Mouse (Mus musculus) liver, embryonic 13.5 days (tissue): ENCODE measurements around the gene Dcpp2. TPM values are rescaled to one million over a fixed set of nuclear protein-coding genes. Genes with fewer than 3 reads are reported as not detected.
"Not testable (repeated sequence)": the region's sequence is repeated elsewhere in the genome, so short reads cannot be mapped to it uniquely, and the experiment has no call there.

Experiments used
- ATAC-seq: fragments of 200-750 bp; cut with Nextera tagmentation; 2 replicates; pipeline ENCODE4 v1.8.0; 2017; ENCODE audit warnings: low read depth, mild to moderate bottlenecking, moderate number of reproducible peaks, moderate library complexity
- DNase-seq: peaks from one replicate; pipeline ENCODE4 v3.0.0; 2022
- H3K27ac ChIP-seq: fragments of 300-500 bp; sonication (generic); 2 replicates; pipeline ENCODE4 v1.5.1; 2015; ENCODE audit warnings: moderate library complexity, mild to moderate bottlenecking, inconsistent platforms
- H3K27me3 ChIP-seq: fragments of 300-500 bp; sonication (generic); 2 replicates; pipeline ENCODE4 v1.6.1; 2015; ENCODE audit warnings: mild to moderate bottlenecking, inconsistent platforms
- H3K36me3 ChIP-seq: fragments of 300-500 bp; sonication (generic); 2 replicates; pipeline ENCODE4 v1.6.1; 2015; ENCODE audit warnings: mild to moderate bottlenecking, inconsistent platforms
- H3K4me1 ChIP-seq: fragments of 300-500 bp; sonication (generic); replicated peaks from 2 replicates; pipeline ENCODE4 v1.6.1; 2015; ENCODE audit warnings: inconsistent platforms
- H3K4me2 ChIP-seq: fragments of 300-500 bp; sonication (generic); 2 replicates; pipeline ENCODE4 v1.6.1; 2015; ENCODE audit warnings: inconsistent platforms, mild to moderate bottlenecking, moderate library complexity
- H3K4me3 ChIP-seq: fragments of 300-500 bp; sonication (generic); replicated peaks from 2 replicates; pipeline ENCODE4 v1.5.1; 2015; ENCODE audit warnings: mild to moderate bottlenecking, inconsistent platforms
- H3K9ac ChIP-seq: fragments of 300-500 bp; sonication (generic); 2 replicates; pipeline ENCODE4 v1.6.1; 2015; ENCODE audit warnings: mild to moderate bottlenecking, inconsistent platforms
- H3K9me3 ChIP-seq: fragments of 300-500 bp; sonication (generic); replicated peaks from 2 replicates; pipeline ENCODE4 v1.6.1; 2016; ENCODE audit warnings: inconsistent platforms
- WGBS: fragments of 180-500 bp; shearing (Covaris S2); methylation state at CpG from one replicate; pipeline ENCODE4 v1.1.7; 2015; ENCODE audit not compliant: insufficient replicate concordance; 5-methylcytosine and 5-hydroxymethylcytosine counted together
- polyA plus RNA-seq: library from polyadenylated mRNA; unstranded; fragments of >200 nt; fragmentation: Nextera tagmentation; extraction: Ambion mirVana; gene quantifications from 2 replicates; pipeline ENCODE4 v1.2.1, GENCODE M21; 2015

Dcpp2 gene
- not detected in 2 replicates for polyA plus RNA-seq

GRCm38 (mm10) chr17:23880576-23880975 is at the start of gene Dcpp2, which contains the start of gene Dcpp1:
Dcpp2 (plus strand) TSS chr17:23880880.
Dcpp1 (plus strand) TSS chr17:23880876.
- 52% methylated on average over 4 of the region's 4 CpGs for WGBS
- not testable (repeated sequence) for H3K4me3 ChIP-seq, H3K9me3 ChIP-seq, H3K4me1 ChIP-seq, H3K27ac ChIP-seq, H3K9ac ChIP-seq, DNase-seq, H3K36me3 ChIP-seq, H3K27me3 ChIP-seq, ATAC-seq, H3K4me2 ChIP-seq

- peaks cover 11% of the 10 kb centered on the region for H3K36me3 ChIP-seq
- no peaks in the 10 kb centered on the region for H3K9me3 ChIP-seq
- peaks cover 55% of the 10 kb centered on the region for H3K27me3 ChIP-seq
- H3K9ac ChIP-seq = no peak overlapping the region
- 68% methylated on average over 1 of the region's 1 CpGs for WGBS
- peaks cover 27% of the 10 kb centered on the region for H3K4me1 ChIP-seq
- ATAC-seq (no peak), DNase-seq (no peak)
- H3K27ac ChIP-seq = no peak overlapping the region
- no peak overlapping the region for H3K4me2 ChIP-seq
- no peak overlapping the region for H3K4me3 ChIP-seq
These were observed 49.5 kb upstream of the Dcpp2 start for GRCm38 (mm10) chr17:23831201-23831600.

- WGBS = 61% methylated on average over 8 of the region's 8 CpGs
- no peak within 1 kb of the TSS for H3K4me3 ChIP-seq
- H3K9me3 ChIP-seq = no peaks in the 10 kb centered on the region
- no peak within 1 kb of the TSS for H3K9ac ChIP-seq
- H3K36me3 ChIP-seq = no peaks in the 10 kb centered on the region
- DNase-seq (no peak), ATAC-seq (no peak)
- H3K27me3 ChIP-seq = peaks cover 49% of the 10 kb centered on the region
- H3K27ac ChIP-seq = no peak within 1 kb of the TSS
- no peaks in the 10 kb centered on the region for H3K4me1 ChIP-seq
- H3K4me2 ChIP-seq = no peak within 1 kb of the TSS
These were observed 44.6 kb upstream of the Dcpp2 start, which contains the start of gene Prss33 for GRCm38 (mm10) chr17:23836006-23836575. Prss33 (minus strand) TSS chr17:23836056.

- Histone ChIP-seq H3K4me3 (no peak overlapping the region), H3K27me3 (0 out of 2 replicates have a peak, but pooled peaks cover 11% of the 10 kb centered on the region), H3K4me1 (peaks cover 10% of the 10 kb centered on the region), H3K9ac (no peak overlapping the region), H3K9me3 (no peaks in the 10 kb centered on the region), H3K27ac (no peak overlapping the region), H3K36me3 (no peaks in the 10 kb centered on the region), H3K4me2 (no peak overlapping the region)
- ATAC-seq (no peak), DNase-seq (peak; percentile 28)
- 23% methylated on average over 4 of the region's 4 CpGs for WGBS
These were observed 39.5 kb upstream of the Dcpp2 start for GRCm38 (mm10) chr17:23841145-23841544.

- 48% methylated on average over 23 of the region's 23 CpGs for WGBS
- H3K4me3 ChIP-seq = peak overlapping the region; percentile 38
- no peak overlapping the region for H3K27ac ChIP-seq
- 0 out of 2 replicates have a peak, but pooled peaks cover 6% of the 10 kb centered on the region for H3K27me3 ChIP-seq
- 0 out of 2 replicates have a peak overlapping the region, but pooled peaks have one; percentile 13 for H3K9ac ChIP-seq
- peak; percentile 42 for DNase-seq
- no peaks in the 10 kb centered on the region for H3K9me3 ChIP-seq
- H3K4me2 ChIP-seq = peak overlapping the region; percentile 61
- peaks cover 10% of the 10 kb centered on the region for H3K4me1 ChIP-seq
- peak; percentile 25; the same call in 1 of the 2 replicates for ATAC-seq
- no peaks in the 10 kb centered on the region for H3K36me3 ChIP-seq
These were observed 37.4 kb upstream of the Dcpp2 start for GRCm38 (mm10) chr17:23843141-23843811.

GRCm38 (mm10) chr17:23843812-23844273 is 36.8 kb upstream of the Dcpp2 start, which contains the start of the genes Prss32 and Prss41:
Prss32 (plus strand) TSS chr17:23843855.
Prss41 (minus strand) TSS chr17:23844172.
- Histone ChIP-seq H3K36me3 (no peaks in the 10 kb centered on the region), H3K4me1 (peaks cover 10% of the 10 kb centered on the region), H3K9me3 (no peaks in the 10 kb centered on the region), H3K4me3 (peak within 1 kb of the TSS; percentile 38), H3K27me3 (0 out of 2 replicates have a peak, but pooled peaks cover 6% of the 10 kb centered on the region), H3K9ac (0 out of 2 replicates have a peak within 1 kb of the TSS, but pooled peaks have one; percentile 13), H3K27ac (no peak within 1 kb of the TSS), H3K4me2 (peak within 1 kb of the TSS; percentile 61)
- 16% methylated on average over 19 of the region's 19 CpGs for WGBS
- ATAC-seq = peak; percentile 54; the same call in 1 of the 2 replicates
- DNase-seq = peak; percentile 50

GRCm38 (mm10) chr17:23850028-23850427 is 30.7 kb upstream of the Dcpp2 start:
- Histone ChIP-seq H3K9ac (no peak overlapping the region), H3K36me3 (no peaks in the 10 kb centered on the region), H3K4me2 (no peak overlapping the region), H3K4me3 (no peak overlapping the region), H3K27me3 (no peaks in the 10 kb centered on the region), H3K9me3 (no peaks in the 10 kb centered on the region), H3K27ac (no peak overlapping the region), H3K4me1 (no peaks in the 10 kb centered on the region)
- DNase-seq (no peak), ATAC-seq (no peak)
- 42% methylated on average over 2 of the region's 2 CpGs for WGBS

- Histone ChIP-seq H3K36me3 (no peaks in the 10 kb centered on the region), H3K4me1 (no peaks in the 10 kb centered on the region), H3K27me3 (no peaks in the 10 kb centered on the region), H3K9ac (no peak overlapping the region), H3K4me3 (no peak overlapping the region), H3K27ac (no peak overlapping the region), H3K9me3 (no peaks in the 10 kb centered on the region), H3K4me2 (no peak overlapping the region)
- DNase-seq (peak; percentile 27), ATAC-seq (no peak)
- WGBS = 47% methylated on average over 18 of the region's 19 CpGs
These were observed 29.6 kb upstream of the Dcpp2 start for GRCm38 (mm10) chr17:23850853-23851749.

GRCm38 (mm10) chr17:23853292-23853691 is 27.4 kb upstream of the Dcpp2 start:
- WGBS = 28% methylated on average over 5 of the region's 5 CpGs
- no peak for DNase-seq
- Histone ChIP-seq H3K36me3 (no peaks in the 10 kb centered on the region), H3K9me3 (no peaks in the 10 kb centered on the region), H3K27me3 (no peaks in the 10 kb centered on the region), H3K27ac (no peak overlapping the region), H3K9ac (no peak overlapping the region), H3K4me3 (no peak overlapping the region), H3K4me1 (no peaks in the 10 kb centered on the region), H3K4me2 (no peak overlapping the region)
- ATAC-seq = no peak

GRCm38 (mm10) chr17:23854229-23854765 is 26.4 kb upstream of the Dcpp2 start:
- H3K27ac ChIP-seq = no peak overlapping the region
- no peak overlapping the region for H3K4me3 ChIP-seq
- no peaks in the 10 kb centered on the region for H3K36me3 ChIP-seq
- DNase-seq (no peak), ATAC-seq (no peak)
- 69% methylated on average over 10 of the region's 10 CpGs for WGBS
- no peak overlapping the region for H3K4me2 ChIP-seq
- no peak overlapping the region for H3K9ac ChIP-seq
- no peaks in the 10 kb centered on the region for H3K9me3 ChIP-seq
- no peaks in the 10 kb centered on the region for H3K4me1 ChIP-seq
- H3K27me3 ChIP-seq = no peaks in the 10 kb centered on the region
